Mouse (Mus musculus): ENCODE results near the gene Hk1.

GRCm38 (mm10) chr10:62411431-62412410 lies 32.0 kb upstream of the Hk1 start:
- TF ChIP-seq GABPA (IDR thresholded peaks at IDR 0.05; ENCODE audit: low read depth, low read length) (no peak), POLR2A (IDR thresholded peaks at IDR 0.05; ENCODE audit: control insufficient read depth in 1 of 2, insufficient read depth in 1 of 2, low read depth in 1 of 2, low read length in 2 of 2, poor library complexity in 1 of 2) (no peak), CTCF (IDR thresholded peaks at IDR 0.05 in 2 of 3, conservative IDR thresholded peaks at IDR 0.05 in 1 of 3; ENCODE audit: control insufficient read depth in 1 of 3, insufficient read depth in 1 of 3, low read depth in 2 of 3, low read length in 3 of 3, poor library complexity in 1 of 3, severe bottlenecking in 1 of 3) (no peak), BHLHE40 (IDR thresholded peaks at IDR 0.05; ENCODE audit: borderline replicate concordance, low read depth, low read length) (no peak), MAZ (IDR thresholded peaks at IDR 0.05; ENCODE audit: low read depth, low read length) (no peak), GATA1 (IDR thresholded peaks at IDR 0.05; ENCODE audit: low read depth, low read length) (no peak), MYC (IDR thresholded peaks at IDR 0.05; ENCODE audit: low read depth, low read length) (no peak), ZNF384 (IDR thresholded peaks at IDR 0.05; ENCODE audit: low read depth, low read length) (no peak), MAFK (IDR thresholded peaks at IDR 0.05; ENCODE audit: borderline replicate concordance, low read depth, low read length) (no peak), MXI1 (IDR thresholded peaks at IDR 0.05; ENCODE audit: low read depth, low read length) (no peak), USF1 (IDR thresholded peaks at IDR 0.05; ENCODE audit: low read depth, low read length) (no peak), CHD2 (IDR thresholded peaks at IDR 0.05; ENCODE audit: low read length) (no peak), ZC3H11A (IDR thresholded peaks at IDR 0.05; ENCODE audit: low read depth, low read length) (no peak)
